Mouse (Mus musculus): ENCODE results near the gene Trim43a.
"Not testable (repeated sequence)": the region's sequence is repeated elsewhere in the genome, so short reads cannot be mapped to it uniquely, and the experiment has no call there.

Gene Trim43a

GRCm38 (mm10) chr9:88580591-88580990 is at the start of gene Trim43a:
Trim43a (plus strand) TSS chr9:88580891.
- DNase-seq (ENCODE audit: low read depth, low spot score) = not testable (repeated sequence)

GRCm38 (mm10) chr9:88534093-88534492 is 46.6 kb upstream of the Trim43a start:
- DNase-seq (ENCODE audit: low read depth, low spot score) = no peak

GRCm38 (mm10) chr9:88539546-88540224 is 41.0 kb upstream of the Trim43a start:
- no peak for DNase-seq (ENCODE audit: low read depth, low spot score)

GRCm38 (mm10) chr9:88542816-88543215 is 37.9 kb upstream of the Trim43a start:
- no peak for DNase-seq (ENCODE audit: low read depth, low spot score)

- DNase-seq (ENCODE audit: low read depth, low spot score) = no peak
Observed at GRCm38 (mm10) chr9:88545534-88545933, 35.2 kb upstream of the Trim43a start.

- DNase-seq (ENCODE audit: low read depth, low spot score) = no peak
Observed at GRCm38 (mm10) chr9:88546166-88546565, 34.5 kb upstream of the Trim43a start.

- no peak for DNase-seq (ENCODE audit: low read depth, low spot score)
Observed at GRCm38 (mm10) chr9:88546657-88547056, 34.0 kb upstream of the Trim43a start.

- no peak for DNase-seq (ENCODE audit: low read depth, low spot score)
Observed at GRCm38 (mm10) chr9:88547270-88547669, 33.4 kb upstream of the Trim43a start.

GRCm38 (mm10) chr9:88547851-88548613 is 32.7 kb upstream of the Trim43a start, which contains the start of gene Zfp949:
Zfp949 (plus strand) TSS chr9:88548020.
- no peak for DNase-seq (ENCODE audit: low read depth, low spot score)

GRCm38 (mm10) chr9:88548614-88548945 is 32.1 kb upstream of the Trim43a start:
- no peak for DNase-seq (ENCODE audit: low read depth, low spot score)

GRCm38 (mm10) chr9:88553071-88553470 is 27.6 kb upstream of the Trim43a start:
- no peak for DNase-seq (ENCODE audit: low read depth, low spot score)

- DNase-seq (ENCODE audit: low read depth, low spot score) = no peak
Observed at GRCm38 (mm10) chr9:88558146-88558545, 22.5 kb upstream of the Trim43a start.

- DNase-seq (ENCODE audit: low read depth, low spot score) = not testable (repeated sequence)
Observed at GRCm38 (mm10) chr9:88561476-88561875, 19.2 kb upstream of the Trim43a start.

- DNase-seq (ENCODE audit: low read depth, low spot score) = not testable (repeated sequence)
Observed at GRCm38 (mm10) chr9:88570471-88570870, 10.2 kb upstream of the Trim43a start.

GRCm38 (mm10) chr9:88593708-88594107 is 13.0 kb downstream of the Trim43a start:
- DNase-seq (ENCODE audit: low read depth, low spot score) = not testable (repeated sequence)

- peak; percentile 60 for DNase-seq (ENCODE audit: low read depth, low spot score)
Observed at GRCm38 (mm10) chr9:88599206-88600162, 18.8 kb downstream of the Trim43a start.

- DNase-seq (ENCODE audit: low read depth, low spot score) = not testable (repeated sequence)
Observed at GRCm38 (mm10) chr9:88625803-88626514, 45.3 kb downstream of the Trim43a start.

- DNase-seq (ENCODE audit: low read depth, low spot score) = not testable (repeated sequence)
Observed at GRCm38 (mm10) chr9:88638125-88638524, 57.4 kb downstream of the Trim43a start.
